Mouse (Mus musculus) stomach, postnatal 0 days (tissue): Measurements from ENCODE around the gene Dst. TPM values are rescaled to one million over a fixed set of nuclear protein-coding genes. Genes with fewer than 3 reads are reported as not detected.

ENCODE experiments used
- ATAC-seq: fragments of 200-750 bp; cut with Nextera tagmentation; 2 replicates; pipeline ENCODE4 v1.8.0; 2017; ENCODE audit not compliant: low FRiP score, low TSS enrichment
- DNase-seq: peaks from one replicate; pipeline ENCODE4 v3.0.0-alpha.2; 2016; ENCODE audit warnings: low spot score
- H3K27ac ChIP-seq: fragments of 300-500 bp; sonication (generic); replicated peaks from 2 replicates; pipeline ENCODE4 v1.5.1; 2014; ENCODE audit warnings: mild to moderate bottlenecking, control low read depth
- H3K27me3 ChIP-seq: fragments of 300-500 bp; sonication (generic); 2 replicates; pipeline ENCODE4 v1.6.1; 2014; ENCODE audit warnings: low read length; ENCODE audit not compliant: control insufficient read depth, insufficient read depth
- H3K36me3 ChIP-seq: fragments of 300-500 bp; sonication (generic); 2 replicates; pipeline ENCODE4 v1.6.1; 2014; ENCODE audit warnings: low read length, mixed read lengths; ENCODE audit not compliant: control insufficient read depth, insufficient read depth
- H3K4me1 ChIP-seq: fragments of 300-500 bp; sonication (generic); replicated peaks from 2 replicates; pipeline ENCODE4 v1.6.1; 2014; ENCODE audit warnings: antibody characterized with exemption; ENCODE audit not compliant: control insufficient read depth, insufficient read depth
- H3K4me2 ChIP-seq: fragments of 300-500 bp; sonication (generic); replicated peaks from 2 replicates; pipeline ENCODE4 v1.6.1; 2014; ENCODE audit warnings: low read depth, mild to moderate bottlenecking, control low read depth, moderate library complexity
- H3K4me3 ChIP-seq: fragments of 300-500 bp; sonication (generic); 2 replicates; pipeline ENCODE4 v1.5.1; 2014; ENCODE audit warnings: low read depth, low read length, control low read depth
- H3K9ac ChIP-seq: fragments of 300-500 bp; sonication (generic); 2 replicates; pipeline ENCODE4 v1.6.1; 2014; ENCODE audit warnings: mild to moderate bottlenecking, low read length, control low read depth, mixed read lengths
- H3K9me3 ChIP-seq: fragments of 300-500 bp; sonication (generic); 2 replicates; pipeline ENCODE4 v1.6.1; 2016; ENCODE audit warnings: low read length; ENCODE audit not compliant: control insufficient read depth
- CTCF ChIP-seq: IDR thresholded peaks from 2 replicates; pipeline ENCODE4 v1.5.1; 2016; ENCODE audit warnings: antibody characterized with exemption, low read depth, mild to moderate bottlenecking, moderate library complexity
- EP300 ChIP-seq: optimal IDR thresholded peaks from 2 replicates; pipeline ENCODE3; 2016; ENCODE audit warnings: antibody characterized with exemption
- WGBS: fragments of 180-500 bp; shearing (Covaris S2); extraction: QIAGEN DNeasy Blood & Tissue Kit; methylation state at CpG from one replicate; pipeline ENCODE4 v1.1.7; 2014; 5-methylcytosine and 5-hydroxymethylcytosine counted together
- polyA plus RNA-seq: library from polyadenylated mRNA; unstranded; fragments of >200 nt; fragmentation: Nextera tagmentation; extraction: Ambion mirVana; gene quantifications from 2 replicates; pipeline ENCODE4 v1.2.1, GENCODE M21; 2015

Gene Dst
- polyA plus RNA-seq, 1 experiment from 2014 or later, result 16.4 TPM

DNA sequence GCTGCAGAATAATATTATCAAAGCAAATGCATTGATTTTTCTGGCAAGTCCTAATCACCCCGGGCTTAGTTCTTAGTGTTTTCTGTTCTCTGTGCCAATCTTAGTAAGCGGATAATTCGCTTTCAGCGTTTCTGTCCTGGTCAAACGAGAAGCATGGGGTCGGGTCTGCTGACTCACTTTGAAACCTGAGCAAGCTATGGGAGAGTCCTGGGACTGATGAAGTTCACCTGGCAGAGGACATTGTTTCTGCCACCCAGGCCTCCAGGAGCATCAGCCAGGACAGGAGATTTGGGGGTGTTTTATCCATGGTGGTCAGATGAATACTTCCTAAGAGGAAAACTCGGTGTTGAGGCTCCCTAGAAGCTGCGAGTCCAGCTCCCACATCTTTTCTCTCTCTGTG, 3.6 kb downstream of the Dst start:
- Histone ChIP-seq H3K9ac (no peak overlapping the region), H3K27me3 (peaks cover 3% of the 10 kb centered on the region; the same call in 1 of the 2 replicates), H3K4me3 (no peak overlapping the region), H3K36me3 (no peaks in the 10 kb centered on the region), H3K4me1 (no peaks in the 10 kb centered on the region; the same call in 1 of the 2 replicates), H3K27ac (no peak overlapping the region), H3K9me3 (no peaks in the 10 kb centered on the region), H3K4me2 (no peak overlapping the region)
- WGBS, result 59% methylated on average over 8 of the region's 8 CpGs
- TF ChIP-seq CTCF (no peak), EP300 (no peak)
- ATAC-seq, result no peak
- no peak for DNase-seq

DNA sequence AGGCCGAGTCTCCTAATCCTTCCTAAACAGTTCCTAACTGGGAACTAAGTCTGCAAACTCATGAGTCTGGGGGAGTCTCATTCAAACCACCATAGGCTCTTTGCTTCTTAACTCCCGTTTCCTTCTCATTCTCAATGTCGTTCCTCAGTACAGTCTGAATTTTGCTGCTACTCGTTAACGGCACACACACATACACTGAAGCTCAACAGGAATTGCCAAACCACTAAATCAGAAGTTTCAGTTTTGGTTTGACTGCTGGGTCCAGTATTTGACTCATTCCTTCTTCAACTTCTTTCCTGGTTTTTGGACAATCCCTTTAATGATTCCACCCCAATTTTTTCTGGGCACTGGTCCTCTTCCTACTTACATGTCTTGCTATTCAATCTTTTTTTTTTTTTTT, 8.5 kb downstream of the Dst start:
- Histone ChIP-seq H3K4me2 (no peak overlapping the region), H3K27ac (no peak overlapping the region), H3K27me3 (no peaks in the 10 kb centered on the region), H3K9ac (no peak overlapping the region), H3K9me3 (no peaks in the 10 kb centered on the region), H3K4me3 (no peak overlapping the region), H3K4me1 (no peaks in the 10 kb centered on the region), H3K36me3 (no peaks in the 10 kb centered on the region)
- ATAC-seq (no peak), DNase-seq (no peak)
- 80% methylated on average over 5 of the region's 5 CpGs for WGBS
- TF ChIP-seq CTCF (no peak), EP300 (no peak)

DNA sequence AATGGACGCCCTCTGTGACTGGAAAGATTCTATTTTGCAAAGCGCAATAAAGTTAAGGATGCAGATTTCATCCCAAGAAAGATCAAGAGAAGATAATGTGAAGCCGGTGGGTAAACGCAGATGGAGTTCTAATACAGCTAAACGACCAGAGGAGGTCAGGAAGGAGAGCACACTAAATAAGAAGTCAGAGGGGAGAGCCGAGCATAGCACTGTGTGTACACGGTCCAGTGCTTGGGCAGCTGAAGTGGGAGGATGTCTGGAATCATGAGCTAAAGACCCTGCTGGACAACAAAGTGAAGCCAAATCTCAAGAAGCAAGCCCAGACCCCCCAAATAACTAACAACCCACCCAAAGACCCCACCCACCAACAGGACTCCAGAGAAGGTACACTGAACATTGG, 14.9 kb downstream of the Dst start:
- Histone ChIP-seq H3K4me3 (no peak overlapping the region), H3K9ac (no peak overlapping the region), H3K9me3 (no peaks in the 10 kb centered on the region), H3K36me3 (no peaks in the 10 kb centered on the region), H3K27ac (no peak overlapping the region), H3K27me3 (no peaks in the 10 kb centered on the region), H3K4me1 (no peaks in the 10 kb centered on the region), H3K4me2 (no peak overlapping the region)
- TF ChIP-seq EP300 (no peak), CTCF (no peak)
- DNase-seq (no peak), ATAC-seq (no peak)
- 59% methylated on average over 7 of the region's 7 CpGs for WGBS

DNA sequence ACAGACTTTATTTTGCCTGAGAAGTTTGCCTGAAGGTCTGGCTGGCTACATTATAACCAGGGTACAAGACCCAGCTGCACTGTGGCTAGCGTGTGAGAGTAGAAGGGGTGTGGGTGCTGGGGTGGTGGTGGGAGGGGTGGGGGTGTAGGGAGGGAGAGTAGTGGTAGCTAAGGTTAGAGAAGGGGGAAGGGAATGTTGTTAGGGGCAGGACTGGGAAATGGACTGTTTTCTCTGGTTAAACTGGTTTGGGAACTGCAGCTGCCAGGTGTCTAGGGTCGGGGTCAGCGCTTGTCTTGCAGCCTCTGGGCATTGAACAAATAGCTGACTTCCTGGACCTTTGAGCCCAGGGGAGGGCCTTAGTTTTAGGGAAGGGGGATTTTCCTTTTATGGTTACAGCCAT, 17.3 kb downstream of the Dst start:
- Histone ChIP-seq H3K27me3 (no peaks in the 10 kb centered on the region), H3K36me3 (no peaks in the 10 kb centered on the region), H3K9me3 (no peaks in the 10 kb centered on the region), H3K4me2 (no peak overlapping the region), H3K9ac (no peak overlapping the region), H3K4me1 (no peaks in the 10 kb centered on the region), H3K4me3 (no peak overlapping the region), H3K27ac (no peak overlapping the region)
- DNase-seq, result no peak
- no peak for ATAC-seq
- TF ChIP-seq EP300, result no peak
- no peak for TF ChIP-seq CTCF
- 42% methylated on average over 3 of the region's 3 CpGs for WGBS

DNA sequence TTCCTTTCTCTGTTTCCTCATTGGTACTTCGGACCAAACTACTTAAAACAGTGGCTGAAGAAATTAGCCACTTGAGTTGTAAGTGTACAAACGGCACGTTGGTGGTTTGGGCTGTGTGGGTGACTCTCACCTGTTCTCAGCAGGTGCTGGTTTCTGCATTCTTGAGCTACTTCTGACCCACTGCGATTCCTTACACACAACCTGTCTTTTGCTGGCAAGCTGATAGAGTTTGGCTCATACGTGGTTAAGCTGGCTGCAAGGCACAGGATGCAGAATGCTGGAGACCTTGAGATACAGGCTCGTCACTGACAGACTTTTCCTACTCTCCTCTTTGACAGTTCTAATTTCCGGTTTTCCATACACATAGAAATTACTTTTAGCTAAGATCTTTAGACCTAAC, 19.4 kb downstream of the Dst start:
- H3K4me1 ChIP-seq, result no peaks in the 10 kb centered on the region
- DNase-seq (no peak), ATAC-seq (no peak)
- H3K27ac ChIP-seq, result no peak overlapping the region
- no peaks in the 10 kb centered on the region for H3K9me3 ChIP-seq
- no peaks in the 10 kb centered on the region for H3K27me3 ChIP-seq
- H3K36me3 ChIP-seq, result no peaks in the 10 kb centered on the region
- no peak overlapping the region for H3K4me2 ChIP-seq
- H3K4me3 ChIP-seq, result no peak overlapping the region
- no peak overlapping the region for H3K9ac ChIP-seq
- TF ChIP-seq CTCF (no peak), EP300 (no peak)
- 91% methylated on average over 7 of the region's 7 CpGs for WGBS

DNA sequence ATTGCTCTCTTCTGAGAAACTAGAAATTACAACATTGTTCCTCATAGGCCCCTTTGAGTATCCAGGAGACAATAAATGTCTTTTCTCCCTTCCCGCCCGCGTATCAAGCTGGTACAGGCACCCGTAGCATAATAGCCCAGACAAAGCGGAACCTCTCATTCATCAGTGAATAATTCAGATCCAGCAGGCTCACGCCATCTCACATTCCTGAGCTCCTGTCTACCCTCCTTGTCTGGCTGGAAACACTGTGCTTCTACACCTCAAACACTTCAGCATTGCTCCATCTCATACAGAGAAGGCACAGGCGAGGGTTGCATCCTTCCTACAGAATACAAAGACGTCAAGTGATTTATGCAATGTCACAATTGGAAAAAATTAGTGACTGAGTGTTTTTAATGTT, 23.8 kb downstream of the Dst start:
- Histone ChIP-seq H3K4me2 (no peak overlapping the region), H3K27me3 (no peaks in the 10 kb centered on the region), H3K9ac (no peak overlapping the region), H3K27ac (no peak overlapping the region), H3K4me3 (no peak overlapping the region), H3K4me1 (no peaks in the 10 kb centered on the region), H3K36me3 (no peaks in the 10 kb centered on the region), H3K9me3 (no peaks in the 10 kb centered on the region)
- TF ChIP-seq EP300 (no peak), CTCF (no peak)
- DNase-seq (no peak), ATAC-seq (no peak)
- WGBS, result 79% methylated on average over 8 of the region's 8 CpGs
